Mouse (Mus musculus) stomach, embryonic 14.5 days (tissue): ENCODE measurements around the gene Mdfic. TPM values are rescaled to one million over a fixed set of nuclear protein-coding genes. Genes with fewer than 3 reads are reported as not detected.

Experiments
- ATAC-seq: fragments of 200-750 bp; cut with Nextera tagmentation; 2 replicates; pipeline ENCODE4 v1.8.0; 2017; ENCODE audit warnings: low read depth, moderate TSS enrichment; ENCODE audit not compliant: insufficient number of reproducible peaks, insufficient read depth, low FRiP score
- H3K27ac ChIP-seq: fragments of 300-500 bp; sonication (generic); 2 replicates; pipeline ENCODE4 v1.5.1; 2014; ENCODE audit warnings: mild to moderate bottlenecking, low read length, moderate library complexity, mixed read lengths
- H3K27me3 ChIP-seq: fragments of 300-500 bp; sonication (generic); 2 replicates; pipeline ENCODE4 v1.6.1; 2014; ENCODE audit warnings: low read length, control low read depth, mixed read lengths; ENCODE audit not compliant: control insufficient read depth, insufficient read depth
- H3K36me3 ChIP-seq: fragments of 300-500 bp; sonication (generic); 2 replicates; pipeline ENCODE4 v1.6.1; 2014; ENCODE audit warnings: mild to moderate bottlenecking, control low read depth, low read length, moderate library complexity, mixed read lengths; ENCODE audit not compliant: control insufficient read depth, insufficient read depth
- H3K4me1 ChIP-seq: fragments of 300-500 bp; sonication (generic); 2 replicates; pipeline ENCODE4 v1.6.1; 2014; ENCODE audit warnings: low read length, control low read depth, mixed read lengths; ENCODE audit not compliant: control insufficient read depth, insufficient read depth
- H3K4me2 ChIP-seq: fragments of 300-500 bp; sonication (generic); replicated peaks from 2 replicates; pipeline ENCODE4 v1.6.1; 2014; ENCODE audit warnings: low read depth, low read length, control low read depth
- H3K4me3 ChIP-seq: fragments of 300-500 bp; sonication (generic); 2 replicates; pipeline ENCODE4 v1.5.1; 2014; ENCODE audit warnings: low read depth, low read length, control low read depth
- H3K9ac ChIP-seq: fragments of 300-500 bp; sonication (generic); replicated peaks from 2 replicates; pipeline ENCODE4 v1.6.1; 2014; ENCODE audit warnings: low read depth, mild to moderate bottlenecking, control low read depth, low read length, moderate library complexity, mixed read lengths
- H3K9me3 ChIP-seq: fragments of 300-500 bp; sonication (generic); 2 replicates; pipeline ENCODE4 v1.6.1; 2016; ENCODE audit warnings: low read depth, low read length, control low read depth; ENCODE audit not compliant: control insufficient read depth
- WGBS: fragments of 180-500 bp; shearing (Covaris S2); extraction: QIAGEN DNeasy Blood & Tissue Kit; methylation state at CpG from one replicate; pipeline ENCODE4 v1.1.7; 2014; 5-methylcytosine and 5-hydroxymethylcytosine counted together
- polyA plus RNA-seq: library from polyadenylated mRNA; unstranded; fragments of >200 nt; fragmentation: Nextera tagmentation; extraction: Ambion mirVana; gene quantifications from 2 replicates; pipeline ENCODE4 v1.2.1, GENCODE M21; 2014

The Mdfic gene
- polyA plus RNA-seq, 1 experiment from 2014 or later, result 15.6 TPM

DNA sequence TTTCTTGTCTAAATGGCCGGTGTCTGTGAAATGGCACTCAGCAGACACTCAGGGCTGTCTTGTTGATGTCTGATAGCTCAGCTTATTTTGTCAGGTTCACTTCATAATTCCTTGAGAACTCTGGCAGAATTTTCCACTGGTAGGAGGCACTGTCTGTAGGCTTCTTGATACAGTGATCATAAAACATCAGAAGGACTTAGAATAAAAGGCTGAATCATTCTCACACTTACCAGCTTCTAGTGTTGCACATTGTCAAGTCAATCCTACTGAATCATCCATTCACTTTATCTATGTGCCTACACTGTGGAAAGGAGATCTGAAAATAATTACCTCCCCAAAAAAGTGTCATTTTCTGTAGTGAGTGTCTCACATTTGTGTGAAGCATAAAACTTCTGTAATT lies 110.2 kb downstream of the Mdfic start:
- Histone ChIP-seq H3K9ac (no peak overlapping the region), H3K27ac (no peak overlapping the region), H3K36me3 (no peaks in the 10 kb centered on the region), H3K4me3 (no peak overlapping the region), H3K9me3 (no peaks in the 10 kb centered on the region), H3K4me2 (no peak overlapping the region), H3K27me3 (no peaks in the 10 kb centered on the region), H3K4me1 (no peaks in the 10 kb centered on the region)
- no peak for ATAC-seq
- WGBS, result 82% methylated on average over 1 of the region's 1 CpGs

- no peak overlapping the region for H3K27ac ChIP-seq
- no peak overlapping the region for H3K4me2 ChIP-seq
- H3K4me3 ChIP-seq, result no peak overlapping the region
- no peaks in the 10 kb centered on the region for H3K9me3 ChIP-seq
- no peaks in the 10 kb centered on the region for H3K36me3 ChIP-seq
- H3K9ac ChIP-seq, result no peak overlapping the region
- H3K27me3 ChIP-seq, result no peaks in the 10 kb centered on the region
- no peak for ATAC-seq
- H3K4me1 ChIP-seq, result no peaks in the 10 kb centered on the region
- 75% methylated on average over 3 of the region's 3 CpGs for WGBS
Measured at GRCm38 (mm10) chr6:15837695-15838094, 117.2 kb downstream of the Mdfic start.

DNA sequence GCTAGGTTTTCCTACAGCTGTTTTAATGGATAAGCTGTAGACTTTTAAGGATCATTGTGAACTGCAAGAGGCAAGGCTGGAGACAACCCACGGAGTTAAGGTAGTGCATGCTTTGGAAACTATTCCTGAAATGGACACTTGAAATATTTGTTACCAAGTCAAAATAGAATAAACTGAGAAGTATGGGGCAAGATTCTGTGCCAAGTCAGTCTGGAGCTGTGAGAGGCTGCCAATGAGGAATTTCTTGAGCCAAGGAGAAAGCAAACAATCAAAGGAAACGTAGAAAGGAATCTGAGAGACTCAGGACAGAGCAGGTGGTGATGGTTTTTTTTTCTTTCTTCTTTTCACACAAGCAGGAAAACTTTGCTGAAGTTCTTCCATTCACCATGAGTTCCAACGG lies 119.4 kb downstream of the Mdfic start:
- Histone ChIP-seq H3K4me3 (no peak overlapping the region), H3K9me3 (no peaks in the 10 kb centered on the region), H3K4me2 (no peak overlapping the region), H3K9ac (no peak overlapping the region), H3K4me1 (no peaks in the 10 kb centered on the region), H3K27me3 (no peaks in the 10 kb centered on the region), H3K36me3 (no peaks in the 10 kb centered on the region), H3K27ac (no peak overlapping the region)
- WGBS, result 51% methylated on average over 3 of the region's 3 CpGs
- no peak for ATAC-seq

DNA sequence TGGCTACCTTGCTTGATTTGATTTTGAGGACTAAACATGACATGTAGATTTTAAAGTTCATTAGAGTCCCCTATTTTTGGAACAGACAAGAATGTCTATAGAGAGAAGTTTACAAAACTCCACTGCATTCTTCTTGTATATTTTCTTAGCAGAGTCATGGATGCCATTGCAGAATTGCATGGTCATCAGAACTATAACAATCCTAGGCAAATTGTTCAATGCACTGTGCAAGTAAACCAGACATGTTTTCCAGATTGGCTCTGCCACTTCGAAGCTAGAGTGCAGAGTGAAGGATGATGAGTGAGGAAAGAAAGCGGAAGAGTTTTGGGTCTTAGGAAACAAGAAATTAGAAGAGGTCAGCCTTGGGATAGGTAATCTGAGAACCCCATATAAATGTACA lies 120.0 kb downstream of the Mdfic start:
- H3K27me3 ChIP-seq, result no peaks in the 10 kb centered on the region
- 91% methylated on average over 2 of the region's 2 CpGs for WGBS
- no peak overlapping the region for H3K4me3 ChIP-seq
- H3K9ac ChIP-seq, result no peak overlapping the region
- H3K36me3 ChIP-seq, result no peaks in the 10 kb centered on the region
- H3K27ac ChIP-seq, result no peak overlapping the region
- H3K9me3 ChIP-seq, result no peaks in the 10 kb centered on the region
- no peaks in the 10 kb centered on the region for H3K4me1 ChIP-seq
- ATAC-seq, result no peak
- no peak overlapping the region for H3K4me2 ChIP-seq

DNA sequence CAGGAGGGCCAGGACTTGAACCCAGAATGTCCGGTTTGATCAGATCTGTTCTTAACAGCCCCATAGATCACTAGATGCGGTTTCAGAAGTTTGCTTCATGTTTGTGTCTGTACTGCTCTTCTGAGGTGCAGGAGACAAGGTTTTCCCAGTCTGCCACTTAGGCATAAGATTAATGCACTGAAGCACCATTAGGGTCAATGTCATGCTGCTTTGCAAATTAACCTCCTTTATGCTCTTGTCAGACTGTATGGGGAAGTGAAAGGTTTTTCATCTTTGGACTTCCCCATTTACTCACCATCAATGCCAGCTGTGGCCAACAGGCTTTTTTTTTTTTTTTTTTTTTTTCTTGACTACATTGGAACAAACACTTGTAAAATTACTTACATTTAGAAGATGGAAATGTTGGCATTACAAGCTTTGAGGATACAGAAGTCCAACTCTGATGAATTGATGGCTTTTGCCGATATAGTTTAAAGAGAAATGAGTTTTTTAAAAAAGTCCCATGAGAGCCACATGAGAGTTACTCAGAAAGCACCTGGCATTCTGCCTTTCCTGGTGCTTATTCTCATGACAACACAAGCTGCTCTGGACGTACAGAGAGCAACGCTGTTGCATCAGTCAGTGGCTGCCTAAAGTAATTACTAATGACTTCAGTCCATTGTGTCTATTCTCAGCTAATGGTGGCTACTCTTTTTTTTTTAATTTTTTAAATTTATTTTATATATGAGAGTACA lies 121.2 kb downstream of the Mdfic start:
- WGBS, result 64% methylated on average over 5 of the region's 5 CpGs
- H3K9me3 ChIP-seq, result no peaks in the 10 kb centered on the region
- no peak for ATAC-seq
- H3K9ac ChIP-seq, result no peak overlapping the region
- H3K4me3 ChIP-seq, result no peak overlapping the region
- H3K27ac ChIP-seq, result no peak overlapping the region
- no peaks in the 10 kb centered on the region for H3K4me1 ChIP-seq
- H3K4me2 ChIP-seq, result no peak overlapping the region
- no peaks in the 10 kb centered on the region for H3K36me3 ChIP-seq
- H3K27me3 ChIP-seq, result no peaks in the 10 kb centered on the region

- ATAC-seq, result no peak
- Histone ChIP-seq H3K27ac (no peak overlapping the region), H3K4me2 (no peak overlapping the region), H3K36me3 (no peaks in the 10 kb centered on the region), H3K27me3 (no peaks in the 10 kb centered on the region), H3K9me3 (no peaks in the 10 kb centered on the region), H3K9ac (no peak overlapping the region), H3K4me3 (no peak overlapping the region), H3K4me1 (no peaks in the 10 kb centered on the region)
- 93% methylated on average over 3 of the region's 3 CpGs for WGBS
Measured at GRCm38 (mm10) chr6:15843295-15843694, 122.8 kb downstream of the Mdfic start.

- no peak for ATAC-seq
- 80% methylated on average over 2 of the region's 2 CpGs for WGBS
- Histone ChIP-seq H3K27me3 (no peaks in the 10 kb centered on the region), H3K9ac (no peak overlapping the region), H3K4me1 (no peaks in the 10 kb centered on the region), H3K4me2 (no peak overlapping the region), H3K4me3 (no peak overlapping the region), H3K9me3 (no peaks in the 10 kb centered on the region), H3K27ac (no peak overlapping the region), H3K36me3 (no peaks in the 10 kb centered on the region)
Measured at GRCm38 (mm10) chr6:15845711-15846342, 125.4 kb downstream of the Mdfic start.
